Mouse (Mus musculus) layer of hippocampus, postnatal 14 days (tissue): ENCODE data around the gene Rbm25. TPM values are rescaled to one million over a fixed set of nuclear protein-coding genes. Genes with fewer than 3 reads are reported as not detected.

Experiments
- DNase-seq, 2 experiments: peaks; one replicate each; pipeline ENCODE4 v3.0.0; 2021 to 2022; ENCODE audit warnings: low spot score in 2 of 2, mixed read lengths in 1 of 2
- total RNA-seq, 2 experiments: library from RNA; stranded (reverse); gene quantifications; 2 replicates each; pipeline ENCODE4 v1.2.3; 2021

Rbm25 gene
- total RNA-seq, 2 experiments from 2014 or later = 118 to 121 TPM

GRCm38 (mm10) chr12:83723037-83723436 lies 92.0 kb downstream of the Rbm25 start:
- no peak for DNase-seq

GRCm38 (mm10) chr12:83726510-83727308 lies 95.7 kb downstream of the Rbm25 start:
- no peak for DNase-seq

- DNase-seq = no peak
Measured at GRCm38 (mm10) chr12:83732225-83732624, 101.2 kb downstream of the Rbm25 start.

Other genes with a start within 250 kb of the Rbm25 start
- 10 to 100 TPM; 26.4 to 27.8 TPM for gene Dpf3, start 143.5 kb upstream of the Rbm25 start, total RNA-seq
- gene Dcaf4, start 110.8 kb upstream of the Rbm25 start, total RNA-seq = 10 to 100 TPM; 31.8 to 32.1 TPM
- 10 to 100 TPM; 38.8 to 42.7 TPM for gene Zfyve1, start 34.0 kb upstream of the Rbm25 start, total RNA-seq
- gene Psen1, start 56.9 kb downstream of the Rbm25 start, total RNA-seq = 10 to 100 TPM; 60.5 to 67.4 TPM
- 1 to 10 TPM; 1.4 to 3.7 TPM for gene Papln, start 132.4 kb downstream of the Rbm25 start, total RNA-seq